Mouse (Mus musculus) left cerebral cortex, adult 2 months (tissue): ENCODE results near the gene Lpar6. TPM values are rescaled to one million over a fixed set of nuclear protein-coding genes. Genes with fewer than 3 reads are reported as not detected.
A peak's percentile ranks its signal among the peaks of the same experiment; 100 is the strongest.

ENCODE experiments used
- DNase-seq, 2 experiments: peaks; one replicate each; pipeline ENCODE4 v3.0.0; 2021 to 2022; ENCODE audit warnings: low spot score in 2 of 2, mixed read lengths in 1 of 2; ENCODE audit errors: extremely low spot score in 1 of 2
- H3K27ac ChIP-seq: fragments of 200-600 bp; 2 replicates; pipeline ENCODE4 v1.8.1; 2022
- H3K4me3 ChIP-seq: fragments of 200-600 bp; 2 replicates; pipeline ENCODE4 v1.8.1; 2022
- CTCF ChIP-seq: fragments of 200-600 bp; IDR thresholded peaks from 2 replicates; pipeline ENCODE4 v1.8.1; 2022; ENCODE audit warnings: antibody characterized with exemption, mild to moderate bottlenecking, moderate library complexity
- intact Hi-C: fragments of 180-260 bp; cut with DNase I; formaldehyde crosslinking; loops from one replicate; pipeline ENCODE4 v1.15.1; 2025
- total RNA-seq, 2 experiments: library from RNA; stranded (reverse); gene quantifications; 2 replicates each; pipeline ENCODE4 v1.2.3; 2021

The Lpar6 gene
- total RNA-seq, 2 experiments from 2014 or later: 1.1 to 1.3 TPM

- Histone ChIP-seq H3K4me3 (no peak overlapping the region), H3K27ac (peak overlapping the region; percentile 26)
- no peak for DNase-seq
- TF ChIP-seq CTCF: no peak
- intact Hi-C loops: no loop called here
These were observed 3.1 kb upstream of the Lpar6 start for GRCm38 (mm10) chr14:73234468-73235031.

GRCm38 (mm10) chr14:73238498-73239250 lies 979 bp downstream of the Lpar6 start:
- intact Hi-C loops: no loop called here
- no peak for TF ChIP-seq CTCF
- Histone ChIP-seq H3K27ac (peak overlapping the region; percentile 73), H3K4me3 (peak overlapping the region; percentile 53)
- peak in 1 of 2 experiments; percentile 15 for DNase-seq

GRCm38 (mm10) chr14:73239291-73239690 lies 1.6 kb downstream of the Lpar6 start:
- no peak for TF ChIP-seq CTCF
- no peak for DNase-seq
- Histone ChIP-seq H3K27ac (peak overlapping the region; percentile 73), H3K4me3 (peak overlapping the region; percentile 53)
- intact Hi-C loops: no loop called here

- Histone ChIP-seq H3K27ac (no peak overlapping the region; the same call in 1 of the 2 replicates), H3K4me3 (peak overlapping the region; percentile 53)
- intact Hi-C loops: no loop called here
- no peak for TF ChIP-seq CTCF
- no peak for DNase-seq
These were observed 2.2 kb downstream of the Lpar6 start for GRCm38 (mm10) chr14:73239857-73240256.

- intact Hi-C loops: no loop called here
- DNase-seq: no peak
- no peak overlapping the region for H3K27ac ChIP-seq
- no peak overlapping the region for H3K4me3 ChIP-seq
- TF ChIP-seq CTCF: no peak
These were observed 6.4 kb downstream of the Lpar6 start for GRCm38 (mm10) chr14:73244061-73244597.

GRCm38 (mm10) chr14:73250056-73250455 lies 12.4 kb downstream of the Lpar6 start:
- DNase-seq: no peak
- no peak overlapping the region for H3K4me3 ChIP-seq
- no peak for TF ChIP-seq CTCF
- intact Hi-C loops: no loop called here
- no peak overlapping the region for H3K27ac ChIP-seq

GRCm38 (mm10) chr14:73252276-73252675 lies 14.6 kb downstream of the Lpar6 start:
- intact Hi-C loops: no loop called here
- H3K27ac ChIP-seq: no peak overlapping the region; the same call in 1 of the 2 replicates
- no peak for DNase-seq
- TF ChIP-seq CTCF: no peak
- H3K4me3 ChIP-seq: no peak overlapping the region

- DNase-seq: no peak
- H3K4me3 ChIP-seq: no peak overlapping the region
- TF ChIP-seq CTCF: no peak
- intact Hi-C loops: no loop called here
- peak overlapping the region; percentile 26; the same call in 1 of the 2 replicates for H3K27ac ChIP-seq
These were observed 16.0 kb downstream of the Lpar6 start for GRCm38 (mm10) chr14:73253453-73254251.

- Histone ChIP-seq H3K4me3 (no peak overlapping the region), H3K27ac (no peak overlapping the region)
- no peak for DNase-seq
- intact Hi-C loops: no loop called here
- TF ChIP-seq CTCF: no peak
These were observed 16.7 kb downstream of the Lpar6 start for GRCm38 (mm10) chr14:73254412-73254811.

- Histone ChIP-seq H3K4me3 (no peak overlapping the region), H3K27ac (peak overlapping the region; percentile 73; the same call in 1 of the 2 replicates)
- no peak for DNase-seq
- no peak for TF ChIP-seq CTCF
- intact Hi-C loops: no loop called here
These were observed 17.8 kb downstream of the Lpar6 start for GRCm38 (mm10) chr14:73255426-73255970.

GRCm38 (mm10) chr14:73257348-73257747 lies 19.7 kb downstream of the Lpar6 start:
- intact Hi-C loops: no loop called here
- TF ChIP-seq CTCF: no peak
- no peak overlapping the region for H3K27ac ChIP-seq
- DNase-seq: no peak
- no peak overlapping the region for H3K4me3 ChIP-seq
